Mouse (Mus musculus): ENCODE measurements around the gene Cib4. TPM values are rescaled to one million over a fixed set of nuclear protein-coding genes. Genes with fewer than 3 reads are reported as not detected.
A peak's percentile ranks its signal among the peaks of the same experiment; 100 is the strongest.

Gene Cib4
- total RNA-seq, 4 experiments from 2014 or later: 1.9 to 6.7 (median 3.7) TPM

DNA sequence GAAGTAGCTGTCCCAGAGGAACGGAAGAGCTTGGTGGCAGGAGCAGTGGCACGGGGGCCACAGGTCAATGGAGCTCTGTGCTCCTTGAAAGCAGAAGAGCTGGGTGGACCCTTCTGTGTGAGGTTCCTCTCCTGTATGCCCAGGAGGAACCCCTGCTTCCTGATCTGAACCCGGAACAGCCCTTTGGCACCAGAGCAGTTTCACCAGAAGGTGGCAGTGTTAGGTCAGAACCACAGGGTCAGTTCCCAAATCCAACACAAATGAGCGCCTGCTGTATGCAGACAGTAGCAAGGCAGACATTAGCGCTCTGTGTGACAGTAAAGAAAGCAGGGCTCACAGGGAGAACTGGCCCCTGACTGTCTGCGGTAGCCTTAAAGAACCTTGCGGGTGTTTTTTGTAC lies 29.3 kb downstream of the Cib4 start:
- DNase-seq: peak; percentile 52

DNA sequence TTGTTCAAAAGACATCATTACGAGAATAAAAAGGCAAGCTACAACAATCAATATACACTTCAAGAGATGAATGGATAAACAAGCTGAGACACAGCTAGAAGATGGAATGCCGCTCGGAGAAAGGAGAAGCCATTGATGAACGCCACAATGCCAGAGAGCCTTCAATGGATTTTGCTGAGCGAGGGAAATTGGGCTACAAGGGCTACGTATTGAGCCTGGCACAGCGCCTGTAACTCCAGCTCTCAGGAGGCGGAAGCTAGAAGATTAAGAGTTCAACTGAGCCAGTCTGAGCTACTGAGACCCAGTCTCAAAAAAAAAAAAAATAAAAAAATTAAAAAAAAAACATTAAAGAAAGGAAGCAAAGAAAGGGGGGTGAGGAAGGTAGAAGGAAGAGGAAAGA lies 32.5 kb downstream of the Cib4 start:
- no peak for DNase-seq

DNA sequence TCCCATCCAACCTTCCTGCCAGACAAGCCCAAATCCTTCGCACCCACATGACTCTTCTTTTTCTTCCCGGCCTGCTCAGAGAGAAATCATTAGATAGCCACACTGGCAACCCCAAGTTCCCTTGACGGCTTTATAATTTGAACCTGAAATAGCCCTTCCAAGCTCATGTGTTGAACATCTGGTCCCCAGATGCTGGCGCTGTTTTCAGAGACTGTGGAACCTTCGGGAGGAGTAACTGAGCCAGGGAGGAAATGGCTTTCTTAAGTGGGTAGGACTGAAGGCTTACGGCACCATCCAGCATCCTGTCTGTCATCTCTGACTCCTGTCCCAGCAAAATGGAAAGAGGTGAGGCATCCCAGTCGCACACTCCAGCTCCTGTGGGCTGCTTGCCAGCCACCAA lies 48.3 kb downstream of the Cib4 start:
- DNase-seq: no peak

DNA sequence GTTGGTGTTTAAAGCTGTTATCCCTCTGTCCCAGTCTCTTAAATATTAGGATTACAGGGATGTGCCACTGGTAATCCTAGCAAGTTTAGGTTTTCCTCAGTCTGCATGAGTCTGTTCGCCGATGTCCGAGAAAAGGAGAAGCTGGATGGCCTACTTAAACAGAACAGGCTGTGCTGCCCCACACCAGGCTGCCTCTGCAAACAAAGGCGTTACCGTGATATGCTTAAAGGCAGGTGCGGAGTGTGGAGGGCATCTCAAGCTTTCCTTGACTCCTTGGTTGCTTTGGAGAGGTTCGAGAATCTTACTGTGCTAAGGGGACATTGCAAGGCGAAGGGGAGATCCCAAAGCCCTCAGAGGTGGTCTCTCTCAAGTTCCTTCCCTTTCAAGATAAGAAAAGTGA lies 48.8 kb downstream of the Cib4 start:
- DNase-seq: no peak

DNA sequence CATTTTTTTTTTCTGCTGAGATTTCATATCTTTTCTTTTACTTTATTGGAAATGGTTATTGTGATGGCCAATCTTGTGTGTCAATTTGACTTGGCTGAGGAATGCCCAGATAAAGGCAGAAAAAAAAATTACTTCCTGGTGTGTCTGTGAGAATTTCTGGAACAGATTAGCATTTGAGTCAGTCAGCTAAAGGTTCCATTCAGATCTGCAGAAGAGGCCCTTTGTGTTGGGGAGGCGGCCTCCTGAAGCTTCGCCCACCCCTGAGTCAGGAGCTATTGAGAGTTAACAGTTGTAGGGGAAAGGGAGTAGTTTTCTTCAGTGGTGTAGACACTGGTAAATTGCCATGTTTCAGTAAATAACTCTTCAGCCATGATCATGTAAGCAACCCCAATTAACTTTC lies 50.3 kb downstream of the Cib4 start:
- DNase-seq: no peak

DNA sequence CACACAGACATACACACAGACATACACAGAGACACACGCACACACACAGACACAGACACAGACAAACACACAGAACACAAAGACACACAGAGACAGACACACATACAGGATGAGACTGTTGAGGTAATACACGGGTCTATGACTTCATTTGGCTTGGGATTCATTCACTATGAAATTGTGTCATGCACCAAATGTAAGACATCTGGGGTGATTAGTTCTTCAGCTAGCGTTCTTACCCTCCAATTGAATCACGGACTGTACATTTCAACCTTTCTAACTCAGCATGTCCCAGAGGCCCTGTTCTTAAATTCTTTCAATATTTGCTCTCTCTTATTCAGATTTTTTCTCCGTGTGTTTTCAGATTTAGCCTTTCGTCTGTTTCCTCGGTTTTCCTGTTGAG lies 51.0 kb downstream of the Cib4 start:
- DNase-seq: no peak

DNA sequence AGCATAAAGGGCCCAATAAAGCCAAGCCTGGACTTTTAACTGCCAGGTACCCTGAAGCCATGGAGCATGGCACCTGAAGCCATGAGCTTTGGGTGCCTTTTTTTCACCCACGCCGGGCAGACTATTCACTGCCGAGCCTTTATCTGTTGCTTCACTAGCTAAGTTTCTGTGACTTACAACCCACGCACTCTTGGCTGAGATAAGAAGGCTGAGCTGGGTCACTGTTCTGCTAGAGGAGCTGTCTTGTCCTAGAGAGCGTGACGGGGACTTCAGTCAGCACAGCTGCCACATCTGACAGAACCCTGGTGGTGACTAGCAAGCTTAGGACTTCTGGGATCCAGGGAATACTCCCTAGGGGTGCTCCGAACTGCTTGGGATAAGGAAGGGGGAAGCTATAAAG lies 51.9 kb downstream of the Cib4 start:
- DNase-seq: no peak

DNA sequence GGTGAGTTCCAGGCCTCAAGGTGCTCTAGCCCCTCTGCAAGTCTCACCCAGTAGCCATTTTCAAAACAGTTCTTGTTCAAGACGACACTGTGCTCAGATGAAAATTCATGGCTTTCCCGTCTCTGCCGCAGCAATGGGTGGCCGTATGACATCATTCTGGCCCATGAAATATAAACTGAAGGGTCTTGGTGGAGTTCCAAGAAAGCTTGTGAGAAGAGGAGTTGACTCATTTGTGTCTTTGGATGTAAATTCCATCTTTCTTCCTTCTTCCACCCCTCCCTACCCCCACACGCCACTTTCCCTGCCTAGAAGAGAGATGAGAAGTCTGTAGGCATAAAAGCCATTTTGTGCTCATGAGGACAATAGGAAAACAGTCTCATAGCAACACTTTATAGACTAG lies 54.8 kb downstream of the Cib4 start:
- DNase-seq: no peak

DNA sequence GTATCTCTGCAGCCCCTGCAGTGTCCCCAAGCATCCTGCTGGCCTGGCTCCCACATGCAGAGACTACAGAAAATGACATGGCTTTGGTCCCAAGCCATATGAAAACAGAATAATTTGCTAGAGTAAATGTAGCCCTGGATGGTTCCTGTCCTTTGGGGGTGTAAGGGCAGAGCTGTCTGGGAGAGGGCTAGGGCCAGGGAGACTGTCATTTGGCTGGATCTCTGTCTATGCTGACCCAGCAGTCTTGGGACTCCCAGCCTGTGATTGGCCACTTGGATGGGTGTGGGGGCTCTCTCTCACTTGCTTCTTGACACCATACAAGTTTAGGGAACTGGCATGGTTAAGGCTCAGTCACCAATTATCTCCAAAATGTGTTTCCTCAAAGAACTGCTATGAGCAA lies 55.4 kb downstream of the Cib4 start:
- no peak for DNase-seq

DNA sequence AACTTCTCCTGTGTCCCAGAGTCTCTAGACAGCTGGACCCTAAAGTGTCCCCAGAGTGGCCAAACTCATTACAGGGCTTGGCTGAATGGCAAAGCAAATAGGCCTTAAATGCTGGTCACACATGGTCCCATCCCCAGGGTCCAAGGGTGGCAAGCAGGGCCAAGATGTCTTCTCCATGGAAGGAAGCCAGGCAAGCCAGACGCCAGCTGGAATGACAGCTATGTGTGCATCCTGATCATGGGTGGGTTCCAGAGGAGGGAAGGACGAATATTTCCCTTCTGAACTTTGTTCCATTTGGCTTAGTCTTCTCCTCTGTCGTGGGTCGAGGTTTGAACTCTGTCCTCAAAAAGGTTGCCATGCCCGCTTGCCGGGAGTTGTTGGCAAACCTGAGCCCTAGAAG lies 60.5 kb downstream of the Cib4 start:
- no peak for DNase-seq

DNA sequence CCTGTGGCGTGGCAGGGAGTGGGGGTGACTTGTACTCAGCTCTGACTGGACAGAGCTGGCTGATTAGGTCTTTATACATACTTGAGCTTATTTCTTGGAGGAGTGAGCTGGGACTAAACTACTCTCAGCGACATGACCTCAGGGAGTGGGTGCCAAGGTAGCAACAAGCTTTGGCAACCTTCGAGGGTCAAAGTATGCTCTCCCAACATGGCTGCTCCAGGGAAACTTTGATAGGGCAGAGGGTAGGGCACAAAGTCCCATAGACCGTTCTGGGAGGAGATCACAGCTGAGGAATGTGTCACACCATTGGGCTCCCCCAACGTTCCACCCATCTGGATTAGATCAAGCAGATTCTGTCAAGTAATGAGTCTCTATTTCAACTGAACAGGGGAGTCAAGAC lies 61.0 kb downstream of the Cib4 start:
- no peak for DNase-seq

DNA sequence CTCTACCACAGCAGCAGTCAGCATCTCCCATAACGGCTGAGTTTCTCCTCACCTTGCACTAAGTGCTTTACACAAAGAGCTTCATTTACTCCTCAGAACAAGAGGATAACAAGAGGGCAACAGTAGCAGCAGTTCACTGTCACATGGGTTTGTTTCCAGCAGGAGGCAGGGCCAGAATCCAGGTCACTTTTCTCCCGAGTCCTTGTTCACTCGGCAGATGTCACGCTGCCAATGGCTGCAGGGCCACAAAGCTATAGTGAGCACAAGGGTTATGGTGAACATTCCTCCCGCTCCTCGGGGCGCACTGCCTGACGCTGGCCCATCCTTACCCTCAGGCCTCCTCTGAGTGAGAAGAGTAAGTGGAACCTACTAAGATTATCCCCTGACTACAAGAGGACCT lies 62.1 kb downstream of the Cib4 start:
- no peak for DNase-seq

DNA sequence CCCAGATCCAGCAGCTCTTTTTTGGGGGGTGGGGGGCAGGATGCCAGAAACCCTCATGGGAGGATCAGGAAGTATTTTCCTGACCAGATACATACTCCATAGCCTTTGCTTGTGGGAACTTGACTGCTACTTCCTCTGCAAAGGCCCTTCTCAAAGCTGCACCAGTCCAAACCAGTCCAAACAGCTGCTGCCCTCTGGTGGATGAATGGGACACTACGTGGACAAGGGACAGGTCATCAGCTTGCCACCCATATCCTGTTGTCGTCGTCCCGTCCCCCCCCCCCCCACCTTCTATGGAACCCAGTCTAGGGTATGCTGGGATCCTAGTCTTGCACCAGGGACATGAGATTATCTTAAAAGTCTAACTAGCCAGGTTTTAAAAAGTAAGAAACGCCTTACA lies 63.3 kb downstream of the Cib4 start:
- peak; percentile 45 for DNase-seq

DNA sequence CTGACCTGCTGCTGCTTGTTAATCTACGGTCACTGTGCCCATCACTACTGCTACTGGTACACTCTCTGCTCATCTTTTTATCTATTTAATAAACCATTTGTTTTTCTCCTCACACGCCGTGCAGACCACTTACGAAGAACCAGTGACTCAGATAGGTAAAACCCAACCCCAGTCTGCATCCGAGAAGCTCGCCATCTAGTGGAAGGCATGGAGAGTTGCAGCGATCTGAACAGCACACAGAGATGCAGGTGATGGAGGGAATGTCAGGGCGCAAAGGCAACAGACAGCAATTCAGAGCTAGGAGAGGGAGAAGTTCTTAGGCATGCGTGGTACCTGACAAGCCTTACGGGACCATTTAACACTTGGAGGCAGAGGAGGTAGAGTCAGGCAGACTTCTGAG lies 69.1 kb downstream of the Cib4 start:
- DNase-seq: no peak

DNA sequence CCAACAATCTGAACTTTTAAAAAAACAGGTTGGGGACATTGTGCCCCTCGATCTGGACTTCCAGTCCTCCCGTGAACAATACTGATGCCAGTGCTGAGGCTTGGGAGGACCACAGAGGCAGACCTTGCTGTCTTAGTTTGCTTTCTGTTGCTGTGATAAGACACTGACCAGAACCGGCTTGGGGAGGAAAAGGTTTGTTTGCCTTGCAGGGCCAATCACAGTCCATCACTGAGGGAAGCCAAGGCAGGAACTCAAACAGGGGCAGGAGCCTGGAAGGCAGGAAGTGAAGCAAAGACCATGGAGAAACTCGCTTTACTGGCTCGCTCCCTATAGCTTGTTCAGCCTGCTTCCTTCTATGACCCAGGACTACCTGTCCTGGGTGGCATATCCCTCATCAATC lies 73.5 kb downstream of the Cib4 start:
- no peak for DNase-seq

DNA sequence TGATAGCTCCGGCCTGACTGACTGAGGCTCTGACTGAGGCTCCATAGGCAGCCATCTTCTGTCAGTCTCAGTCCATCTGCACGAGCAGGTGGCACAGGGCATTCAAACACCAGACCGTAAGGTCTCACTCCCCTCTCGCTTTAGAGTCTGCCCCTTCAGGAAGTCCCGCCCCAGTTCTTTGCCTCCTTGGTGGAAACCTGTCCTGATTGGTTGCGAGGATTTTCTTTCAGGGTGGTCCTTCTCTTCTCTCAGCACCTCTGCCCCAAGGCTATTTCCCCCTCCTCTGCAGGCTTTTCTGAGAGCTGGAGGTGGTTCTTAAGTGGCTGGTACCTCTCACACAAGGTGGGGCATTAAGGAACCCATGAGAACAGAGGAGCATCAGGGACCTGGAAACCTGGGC lies 75.2 kb downstream of the Cib4 start:
- DNase-seq: no peak

DNA sequence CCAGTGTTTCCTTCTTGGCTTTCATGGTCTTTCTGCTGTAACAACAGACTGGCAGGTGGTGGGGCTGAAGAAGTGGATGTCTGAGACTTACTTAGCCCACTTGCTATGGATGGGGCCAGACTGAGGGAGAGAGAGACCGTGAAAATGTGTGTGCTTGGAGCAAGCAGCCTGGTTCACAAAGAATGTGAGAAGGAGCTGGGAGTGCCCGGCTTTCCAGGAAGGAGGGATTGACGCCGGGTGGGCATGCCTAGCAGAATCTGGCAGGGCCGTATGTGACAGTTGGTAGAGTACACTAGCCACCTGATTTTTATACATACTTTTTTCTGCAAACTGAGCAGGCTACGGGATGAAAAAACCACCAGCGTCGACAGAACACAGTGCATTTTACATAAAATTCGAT lies 79.3 kb downstream of the Cib4 start:
- no peak for DNase-seq

DNA sequence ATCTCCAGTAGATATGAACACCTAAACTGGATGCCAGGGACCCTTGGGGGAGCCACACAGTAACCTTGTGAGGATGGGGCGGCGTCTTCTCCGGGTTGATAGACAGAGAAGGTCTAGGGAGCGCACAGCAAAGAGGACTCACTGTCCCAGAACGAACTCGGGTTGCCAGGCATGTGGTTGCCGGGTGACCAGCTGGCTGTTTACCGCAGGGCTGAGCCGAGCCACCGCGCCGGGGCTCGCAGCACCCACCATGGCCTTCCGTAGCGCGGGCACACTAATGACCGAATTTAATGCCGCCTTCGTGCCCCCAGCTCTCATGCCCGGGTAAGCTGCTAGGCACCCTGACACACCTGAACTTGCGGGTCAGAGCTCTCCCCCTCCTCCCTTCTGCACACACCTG lies 79.8 kb downstream of the Cib4 start, which contains the start of gene 1700001C02Rik:
Gene 1700001C02Rik, plus strand, starts transcription at position 187 of the 400 bp plus-strand sequence.
- DNase-seq: no peak

DNA sequence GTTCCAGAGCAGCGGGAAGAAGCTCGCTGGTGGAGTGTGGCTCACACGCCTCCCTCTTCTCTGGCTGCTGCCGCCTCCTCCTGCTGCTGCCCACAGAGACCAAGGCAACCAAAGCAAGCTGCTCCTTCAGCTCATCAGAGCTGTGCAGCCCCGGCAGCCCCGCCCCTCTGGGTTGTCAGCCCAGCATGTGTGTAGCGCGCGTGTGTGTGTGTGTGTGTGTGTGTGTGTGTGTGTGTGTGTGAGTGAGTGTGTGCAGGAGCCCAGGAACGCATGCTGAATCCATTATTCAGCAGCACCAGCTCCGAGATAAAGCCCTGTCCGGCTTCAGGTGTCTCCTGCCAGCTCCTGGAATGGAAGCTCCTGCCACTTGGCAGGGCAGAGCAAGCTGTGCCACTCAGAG lies 83.8 kb downstream of the Cib4 start, which contains the start of gene Otof:
Gene Otof, minus strand, starts transcription at position 112 of the 400 bp plus-strand sequence.
- no peak for DNase-seq

DNA sequence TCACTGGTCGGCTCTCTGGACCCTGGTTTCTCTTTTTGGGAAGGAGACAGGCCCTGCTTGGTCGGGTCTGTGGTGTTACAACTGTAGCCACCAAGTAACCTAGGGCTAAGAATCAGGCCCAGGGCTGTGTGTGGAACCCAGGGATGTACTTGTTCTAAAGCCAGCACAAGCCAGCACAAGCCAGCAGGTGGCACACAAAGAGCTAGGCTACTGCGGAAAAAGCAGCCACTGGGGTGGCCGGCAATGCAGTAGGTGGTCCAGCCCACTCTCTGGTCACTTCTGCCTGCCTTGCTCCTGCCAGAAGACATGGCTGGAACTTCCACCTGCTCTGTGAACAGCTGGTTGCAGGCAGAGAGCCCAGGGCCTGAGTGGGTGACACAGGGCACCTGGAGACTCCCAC lies 85.5 kb downstream of the Cib4 start:
- DNase-seq: no peak

DNA sequence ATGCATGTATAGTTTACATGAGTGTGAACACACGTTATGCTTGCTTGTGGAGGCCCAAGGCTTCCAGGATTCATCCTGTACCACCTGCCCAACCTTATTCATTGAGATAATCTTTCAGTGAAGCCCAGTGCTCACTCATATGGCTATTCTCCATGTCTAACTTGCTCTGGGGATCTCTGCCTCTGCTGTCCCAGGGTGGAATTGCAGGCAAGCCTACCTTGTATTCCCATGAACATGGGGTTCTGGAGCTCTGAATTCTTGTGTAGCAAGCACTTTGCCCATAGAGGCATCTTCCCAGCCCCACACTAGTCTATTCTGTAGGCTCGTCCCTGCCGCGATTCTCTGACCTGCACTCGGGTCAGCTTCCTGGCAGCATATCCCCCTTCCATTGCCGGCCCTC lies 89.6 kb downstream of the Cib4 start:
- no peak for DNase-seq

DNA sequence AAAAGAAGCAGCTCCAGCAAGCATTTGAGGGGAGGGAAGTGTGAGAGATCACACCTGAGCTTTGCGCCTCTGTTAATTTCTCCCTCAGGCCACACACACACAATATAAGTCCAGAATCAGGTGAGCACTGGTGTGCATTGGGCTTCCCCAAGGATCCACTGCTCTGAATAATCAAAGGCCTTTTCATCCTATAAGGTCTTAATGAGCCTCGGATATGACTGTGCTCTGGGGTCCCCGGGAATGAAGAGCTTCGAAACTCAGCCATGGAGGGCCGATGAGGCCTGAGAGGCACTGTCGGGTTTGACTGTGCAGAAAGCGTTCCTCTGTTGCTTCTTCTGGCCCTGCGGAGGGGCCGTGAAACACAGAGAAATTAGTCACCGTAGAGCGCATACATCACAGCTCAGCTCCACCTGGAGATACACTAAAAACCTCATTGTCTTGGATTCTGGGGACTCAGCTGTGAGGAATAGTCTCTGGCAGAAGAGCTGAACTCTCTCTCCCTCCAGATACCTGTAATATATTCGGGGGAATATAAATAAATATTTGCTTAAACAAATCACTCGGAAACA lies 101.2 kb downstream of the Cib4 start:
- no peak for DNase-seq

DNA sequence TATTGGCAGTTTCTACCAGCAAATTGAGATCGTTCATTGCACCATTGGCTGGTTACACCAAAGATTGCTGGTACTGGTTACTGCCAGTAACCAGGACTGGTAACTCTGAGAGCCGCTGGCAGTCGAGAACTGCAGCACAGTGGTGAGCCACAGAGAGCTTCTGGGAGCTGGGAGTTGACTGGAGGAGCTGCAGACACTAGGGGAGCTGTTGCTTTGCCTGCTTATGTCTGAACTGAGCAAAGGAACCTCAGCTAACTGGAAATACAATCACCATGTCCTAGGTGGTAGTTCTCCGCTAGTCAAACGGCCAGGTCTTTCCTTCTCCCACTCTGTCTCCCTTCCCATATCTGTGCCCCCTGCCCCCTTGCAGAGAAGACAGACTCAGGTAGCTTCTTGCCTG lies 103.4 kb downstream of the Cib4 start:
- DNase-seq: no peak

DNA sequence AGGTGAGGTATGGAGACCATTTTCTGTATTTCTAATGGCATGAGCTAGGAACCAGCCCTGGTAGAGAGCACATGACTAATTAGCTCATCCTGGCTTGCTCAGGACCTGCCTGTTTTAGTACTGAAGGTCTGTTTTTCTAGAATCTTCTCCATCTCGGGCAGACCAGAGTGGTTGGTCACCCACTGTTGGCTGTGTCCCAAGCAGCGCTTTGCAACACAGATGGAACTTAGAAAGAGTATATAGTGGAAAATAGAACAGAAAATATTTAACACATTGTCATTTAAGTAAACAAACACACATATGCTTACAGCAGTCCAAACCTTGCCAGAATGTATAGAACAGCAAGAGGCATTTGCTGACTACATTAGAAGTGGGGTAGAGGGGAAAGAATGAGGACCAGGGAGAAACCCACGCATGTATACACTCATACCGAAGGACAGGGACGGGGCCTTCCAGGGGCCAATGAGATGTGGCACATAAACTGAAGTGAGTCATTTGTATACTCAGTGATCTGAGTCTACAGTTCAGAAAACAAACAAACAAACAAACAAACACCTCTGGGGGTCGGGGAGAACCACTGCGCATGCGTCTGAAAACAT lies 105.2 kb downstream of the Cib4 start:
- DNase-seq: no peak

DNA sequence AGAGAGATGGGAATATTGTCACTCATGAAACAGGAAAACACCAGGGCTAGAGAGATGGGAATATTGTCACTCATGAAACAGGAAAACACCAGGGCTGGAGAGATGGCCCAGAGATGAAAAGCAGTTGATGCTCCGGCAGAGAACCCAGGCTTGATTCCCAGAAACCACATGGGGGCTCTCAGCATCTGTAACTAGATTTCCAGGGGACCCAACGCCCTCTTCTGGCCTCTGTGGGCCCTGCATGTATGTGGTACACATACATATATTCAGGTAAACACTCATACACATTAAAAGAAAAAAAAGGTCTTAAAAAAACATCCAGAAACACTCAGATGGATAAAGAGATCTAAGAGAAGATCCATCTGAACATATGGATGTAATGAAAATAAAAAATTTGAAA lies 106.7 kb downstream of the Cib4 start:
- no peak for DNase-seq

Data from adrenal gland, adult 8-10 months (tissue).